Mouse (Mus musculus): ENCODE measurements around the gene Hs3st1. TPM values are rescaled to one million over a fixed set of nuclear protein-coding genes. Genes with fewer than 3 reads are reported as not detected.

The Hs3st1 gene
- polyA plus RNA-seq, 1 experiment, result 61.2 TPM

- H3K4me3 ChIP-seq (ENCODE audit: insufficient read depth, low read length), result no peak overlapping the region
- H3K27ac ChIP-seq (ENCODE audit: insufficient read depth, low read length), result no peak overlapping the region
- H3K4me1 ChIP-seq (ENCODE audit: control insufficient read depth, insufficient read depth, low read length), result no peaks in the 10 kb centered on the region; the same call in 1 of the 2 replicates
- TF ChIP-seq POLR2A (IDR thresholded peaks at IDR 0.05; ENCODE audit: extremely low read depth, insufficient read depth, low read length) (no peak), CTCF (IDR thresholded peaks at IDR 0.05; ENCODE audit: extremely low read depth, insufficient read depth, low read length) (no peak)
Observed at GRCm38 (mm10) chr5:39612240-39612639, 143.0 kb downstream of the Hs3st1 start.

- TF ChIP-seq POLR2A (IDR thresholded peaks at IDR 0.05; ENCODE audit: extremely low read depth, insufficient read depth, low read length), result no peak
- no peak for TF ChIP-seq CTCF (IDR thresholded peaks at IDR 0.05; ENCODE audit: extremely low read depth, insufficient read depth, low read length)
- H3K4me3 ChIP-seq (ENCODE audit: insufficient read depth, low read length), result no peak overlapping the region
- H3K4me1 ChIP-seq (ENCODE audit: control insufficient read depth, insufficient read depth, low read length), result no peaks in the 10 kb centered on the region; the same call in 1 of the 2 replicates
- H3K27ac ChIP-seq (ENCODE audit: insufficient read depth, low read length), result no peak overlapping the region
Observed at GRCm38 (mm10) chr5:39608260-39608659, 147.0 kb downstream of the Hs3st1 start.

GRCm38 (mm10) chr5:39594737-39595136 is 160.5 kb downstream of the Hs3st1 start:
- no peaks in the 10 kb centered on the region for H3K4me1 ChIP-seq (ENCODE audit: control insufficient read depth, insufficient read depth, low read length)
- no peak overlapping the region for H3K4me3 ChIP-seq (ENCODE audit: insufficient read depth, low read length)
- TF ChIP-seq CTCF (IDR thresholded peaks at IDR 0.05; ENCODE audit: extremely low read depth, insufficient read depth, low read length) (no peak), POLR2A (IDR thresholded peaks at IDR 0.05; ENCODE audit: extremely low read depth, insufficient read depth, low read length) (no peak)
- no peak overlapping the region for H3K27ac ChIP-seq (ENCODE audit: insufficient read depth, low read length)

Data from cortical plate, adult 2 months (tissue).